Mouse (Mus musculus): ENCODE data around the gene Rgs6.

- TF ChIP-seq CTCF (conservative IDR thresholded peaks at IDR 0.05; ENCODE audit: low read length), result no peak
- TF ChIP-seq POU5F1 (IDR thresholded peaks at IDR 0.05; ENCODE audit: borderline replicate concordance, low read length), result no peak
- no peak for TF ChIP-seq NANOG (IDR thresholded peaks at IDR 0.05; ENCODE audit: borderline replicate concordance, low read length)
Measured at GRCm38 (mm10) chr12:82810631-82811030, 222.5 kb downstream of the Rgs6 start.

Data from E14TG2a.4 (cell line).